ENCODE assay signal across 32 mouse cellular contexts in genomic region chr10:110958879-110959278, GRCm38 (mm10).
"Had no signal": no experiment of that assay in that cellular context is flagged by ENCODE, and none has a peak within 500 bp of the region (broad histone marks: within the 10 kb centered on the region; RNA-seq: fewer than 3 reads in every experiment).

No protein-coding gene starts in this region.

- H3K27me3 ChIP-seq: heart, embryonic 12.5 days; heart, embryonic 13.5 days; heart, embryonic 15.5 days; hindbrain, embryonic 12.5 days; hindbrain, embryonic 13.5 days; hindbrain, embryonic 15.5 days; intestine, embryonic 15.5 days; kidney, embryonic 15.5 days had no signal

- ATAC-seq: hindbrain, embryonic 16.5 days; hindbrain, postnatal 0 days; inflammation-experienced regulatory T-cells, adult 6 months; intestine, embryonic 15.5 days; intestine, embryonic 16.5 days; intestine, postnatal 0 days had no signal

- H3K9ac ChIP-seq: heart, embryonic 12.5 days; heart, embryonic 13.5 days; heart, embryonic 15.5 days; hindbrain, embryonic 12.5 days; hindbrain, embryonic 13.5 days; hindbrain, embryonic 14.5 days; hindbrain, embryonic 15.5 days; intestine, embryonic 15.5 days; kidney, embryonic 15.5 days had no signal

- H3K4me2 ChIP-seq: heart, embryonic 12.5 days; heart, embryonic 13.5 days; heart, embryonic 15.5 days; hindbrain, embryonic 12.5 days; hindbrain, embryonic 13.5 days; hindbrain, embryonic 14.5 days; hindbrain, embryonic 15.5 days; intestine, embryonic 15.5 days; kidney, embryonic 15.5 days had no signal

- H3K9me3 ChIP-seq: heart, embryonic 12.5 days; heart, embryonic 13.5 days; heart, embryonic 15.5 days; hindbrain, embryonic 10.5 days; hindbrain, embryonic 12.5 days; hindbrain, embryonic 13.5 days; hindbrain, embryonic 15.5 days; intestine, embryonic 15.5 days; kidney, embryonic 15.5 days had no signal

- H3K4me3 ChIP-seq: heart, embryonic 12.5 days; heart, embryonic 13.5 days; heart, embryonic 15.5 days; hindbrain, embryonic 10.5 days; hindbrain, embryonic 12.5 days; hindbrain, embryonic 13.5 days; hindbrain, embryonic 15.5 days; intestine, embryonic 15.5 days; kidney, embryonic 15.5 days; layer of hippocampus, adult 2 months; left cerebral cortex, adult 2 months had no signal

- H3K27ac ChIP-seq: heart, embryonic 13.5 days; heart, embryonic 15.5 days; hindbrain, embryonic 10.5 days; hindbrain, embryonic 12.5 days; hindbrain, embryonic 13.5 days; hindbrain, embryonic 14.5 days; hindbrain, embryonic 15.5 days; hindbrain, postnatal 0 days; intestine, embryonic 15.5 days; kidney, embryonic 15.5 days; kidney, postnatal 0 days; layer of hippocampus, adult 2 months; left cerebral cortex, adult 2 months had no signal

- H3K4me1 ChIP-seq: heart, embryonic 15.5 days; hindbrain, embryonic 10.5 days; hindbrain, embryonic 12.5 days; hindbrain, embryonic 13.5 days; hindbrain, embryonic 15.5 days; intestine, embryonic 15.5 days; kidney, embryonic 15.5 days had no signal

- DNase-seq: heart, postnatal 14 days; heart, postnatal 36 days; heart, postnatal 4 days; kidney, adult 11 months; kidney, adult 18-20 months; kidney, adult 2 months; kidney, adult 8-10 months; kidney, adult 9 months; kidney, postnatal 10 days; kidney, postnatal 14 days; kidney, postnatal 36 days; kidney, postnatal 4 days; layer of hippocampus, adult 9-11 months; layer of hippocampus, postnatal 36 days had no signal
